In the genomic region with DNA sequence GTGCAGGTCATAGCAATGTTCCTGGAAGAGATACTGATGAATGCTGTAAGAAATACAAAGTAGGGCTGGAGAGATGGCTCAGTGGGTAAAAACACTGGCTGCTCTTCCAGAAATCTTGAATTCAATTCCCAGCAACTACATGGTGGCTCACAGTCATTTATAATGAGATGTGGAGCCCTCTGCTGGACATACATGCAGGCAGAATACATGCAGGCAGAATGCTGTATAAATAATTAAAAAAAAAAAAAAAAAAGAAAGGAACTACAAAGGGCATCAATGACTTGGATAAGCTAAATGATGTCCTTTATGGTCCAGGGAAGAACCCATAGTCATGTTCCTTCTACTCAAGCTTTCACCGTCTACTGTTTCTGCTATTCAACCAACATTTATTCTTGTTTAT, we compare ENCODE assay signal across 13 mouse cellular contexts. TPM values are rescaled to one million over a fixed set of nuclear protein-coding genes. Genes with fewer than 3 reads are reported as not detected.
DNase-seq lines count a peak whose midpoint lies in the region; ATAC-seq and TF ChIP-seq lines count a peak whose summit lies in the region.
"Had no signal": no experiment of that assay in that cellular context is flagged by ENCODE, and none has a peak within 500 bp of the region (broad histone marks: within the 10 kb centered on the region; RNA-seq: fewer than 3 reads in every experiment).

No protein-coding gene starts in this region.

- DNase-seq in kidney, postnatal 0 days (ENCODE audit: low spot score), result no peak
- no peak for DNase-seq in kidney, postnatal 25 days
- DNase-seq in A20 (ENCODE audit: low read depth, low spot score) (peak; percentile 39), CH12.LX (ENCODE audit: extremely low read depth) (peak; percentile 54)
- no peak for DNase-seq in right cerebral cortex, adult 18-20 months
- DNase-seq in heart, postnatal 25 days (ENCODE audit: low spot score), result no peak
- DNase-seq in kidney, adult 9 months, result no peak
- DNase-seq: cerebellum, postnatal 36 days had no signal

- TF ChIP-seq EP300 in CH12.LX (IDR thresholded peaks at IDR 0.05; ENCODE audit: low read length), result no peak

- peaks cover 4% of the 10 kb centered on the region; the same call in 1 of the 2 replicates for H3K36me3 ChIP-seq in kidney, postnatal 0 days (ENCODE audit: insufficient read depth, low read length)
- peaks cover 3 to 29% of the 10 kb centered on the region in 2 experiments for H3K36me3 ChIP-seq in CH12.LX (replicated peaks in 1 of 2; ENCODE audit: control insufficient read depth in 1 of 2, insufficient read depth in 1 of 2, low read length in 1 of 2)

- TF ChIP-seq CTCF in kidney, postnatal 0 days (IDR thresholded peaks at IDR 0.05; ENCODE audit: low read depth), result peak; percentile 40; the same call in 1 of the 2 replicates
- TF ChIP-seq CTCF in CH12.LX (conservative IDR thresholded peaks at IDR 0.05 in 1 of 2, IDR thresholded peaks at IDR 0.05 in 1 of 2; ENCODE audit: low read depth in 2 of 2, low read length in 2 of 2), result peak; percentile 29 to 55; a peak in 3 of 4 replicates

- 97% methylated on average over 1 of the region's 1 CpGs for WGBS in kidney, postnatal 0 days

- H3K27me3 ChIP-seq in kidney, postnatal 0 days (ENCODE audit: insufficient read depth, low read length), result no peaks in the 10 kb centered on the region
- no peaks in the 10 kb centered on the region for H3K27me3 ChIP-seq in CH12.LX (replicated peaks)
- H3K27me3 ChIP-seq: forebrain, embryonic 13.5 days; heart, embryonic 13.5 days; kidney, embryonic 15.5 days had no signal

- H3K79me2 ChIP-seq in CH12.LX (replicated peaks; ENCODE audit: control insufficient read depth, extremely low read depth, insufficient read depth, poor library complexity, severe bottlenecking), result no peaks in the 10 kb centered on the region

- dilution Hi-C loops in CH12.LX (cut with MboI; ENCODE audit: extremely low pct_ligation_motif_present, extremely low pct_unique_long_range_greater_than_20kb, low sequenced_read_pairs), result no loop called here

- no peak; the same call in none of the 2 replicates for TF ChIP-seq RAD21 in CH12.LX (IDR thresholded peaks at IDR 0.05; ENCODE audit: low read depth, low read length)

- H3K4me3 ChIP-seq in kidney, postnatal 0 days (replicated peaks; ENCODE audit: low read depth, low read length), result no peak overlapping the region
- no peak overlapping the region for H3K4me3 ChIP-seq in CH12.LX (replicated peaks in 1 of 3; ENCODE audit: low read depth in 2 of 3, low read length in 2 of 3, poor library complexity in 1 of 3)
- H3K4me3 ChIP-seq: forebrain, embryonic 13.5 days; heart, embryonic 13.5 days; kidney, embryonic 15.5 days; midbrain, embryonic 10.5 days had no signal

- H3K9me3 ChIP-seq in kidney, postnatal 0 days (replicated peaks; ENCODE audit: low read length), result no peaks in the 10 kb centered on the region
- no peaks in the 10 kb centered on the region for H3K9me3 ChIP-seq in CH12.LX (replicated peaks; ENCODE audit: low read length)
- H3K9me3 ChIP-seq: forebrain, embryonic 13.5 days; heart, embryonic 13.5 days; kidney, embryonic 15.5 days; midbrain, embryonic 10.5 days had no signal

- H3K27ac ChIP-seq in kidney, postnatal 0 days, result no peak overlapping the region
- no peak overlapping the region for H3K27ac ChIP-seq in CH12.LX (ENCODE audit: insufficient read depth, low read depth)
- H3K27ac ChIP-seq: forebrain, embryonic 13.5 days; heart, embryonic 13.5 days; kidney, embryonic 15.5 days; midbrain, embryonic 10.5 days had no signal

- no peak overlapping the region for H3K9ac ChIP-seq in kidney, postnatal 0 days (ENCODE audit: low read depth, low read length)
- no peak overlapping the region for H3K9ac ChIP-seq in CH12.LX (ENCODE audit: insufficient read depth, low read depth)
- H3K9ac ChIP-seq: forebrain, embryonic 13.5 days; heart, embryonic 13.5 days; kidney, embryonic 15.5 days had no signal

- TF ChIP-seq POLR2A in CH12.LX (IDR thresholded peaks at IDR 0.05; ENCODE audit: low read depth, low read length), result no peak

- no peak for ATAC-seq in kidney, postnatal 0 days (replicated peaks; ENCODE audit: low FRiP score, low read depth)
- ATAC-seq in common myeloid progenitor, adult 5-6 weeks (replicated peaks; ENCODE audit: low read depth, poor library complexity, severe bottlenecking), result peak; percentile 71; the same call in 1 of the 2 replicates
- ATAC-seq: forebrain, embryonic 13.5 days had no signal

- intact Hi-C loops in heart, postnatal 25 days (cut with DNase I), result no loop called here

- H3K4me2 ChIP-seq in kidney, postnatal 0 days (ENCODE audit: low read length), result no peak overlapping the region
- H3K4me2 ChIP-seq in CH12.LX (ENCODE audit: insufficient read depth, low read depth, poor library complexity, severe bottlenecking), result no peak overlapping the region
- H3K4me2 ChIP-seq: forebrain, embryonic 13.5 days; heart, embryonic 13.5 days; kidney, embryonic 15.5 days had no signal

- no peaks in the 10 kb centered on the region for H3K4me1 ChIP-seq in kidney, postnatal 0 days (replicated peaks; ENCODE audit: insufficient read depth, low read length)
- no peaks in the 10 kb centered on the region for H3K4me1 ChIP-seq in CH12.LX (ENCODE audit: control insufficient read depth in 1 of 2, insufficient read depth in 2 of 2)
- H3K4me1 ChIP-seq: forebrain, embryonic 13.5 days; heart, embryonic 13.5 days; kidney, embryonic 15.5 days; midbrain, embryonic 10.5 days had no signal

- in situ Hi-C loops in CH12.LX (cut with MboI; ENCODE audit: low pct_ligation_motif_present, low pct_unique_long_range_greater_than_20kb, low sequenced_read_pairs), result no loop called here

TF ChIP-seq in CH12.LX, 34 proteins besides CTCF, POLR2A, EP300 and RAD21:
- peak; percentile 79 for TF ChIP-seq ZNF384 (IDR thresholded peaks at IDR 0.05; ENCODE audit: low read depth, low read length)
- peak; percentile 8; the same call in 1 of the 2 replicates for TF ChIP-seq SMC3 (IDR thresholded peaks at IDR 0.05; ENCODE audit: low read depth, low read length)
- TF ChIP-seq MAFK (IDR thresholded peaks at IDR 0.05; ENCODE audit: insufficient replicate concordance, low read length), result no peak

RNA-seq across cellular contexts. Expression of a gene that starts 20.4 kb away (rescaled TPM):
- 17.5 and 18.2 TPM in 2 replicates for polyA plus RNA-seq in kidney, postnatal 0 days (2015; fragmentation: Nextera tagmentation; extraction: Ambion mirVana)
- total RNA-seq in CH12.LX (2012; rRNA removed) (15.2 and 17.0 TPM in 2 replicates), CH12.LX (2014; rRNA removed) (31.6 and 34.4 TPM in 2 replicates)
- 14.4 and 17.0 TPM in 2 replicates for polyA plus RNA-seq in CH12.LX (2012; ENCODE audit: insufficient read length, low read depth)
- total RNA-seq in common myeloid progenitor, adult 5-6 weeks (2017), result 37.0 and 39.6 TPM in 2 replicates
- 1 to 10 TPM; 6.6 to 9.0 TPM for total RNA-seq in heart, postnatal 25 days (2021)

RNA-seq across cellular contexts. Expression of a gene that starts 20.4 kb away (rescaled TPM):
- polyA plus RNA-seq in kidney, postnatal 0 days (2015; fragmentation: Nextera tagmentation; extraction: Ambion mirVana), result 11.7 and 12.1 TPM in 2 replicates
- total RNA-seq in CH12.LX (2012; rRNA removed) (26.0 and 30.5 TPM in 2 replicates), CH12.LX (2014; rRNA removed) (82.5 and 90.9 TPM in 2 replicates)
- 62.5 and 86.0 TPM in 2 replicates for polyA plus RNA-seq in CH12.LX (2012; ENCODE audit: insufficient read length, low read depth)
- total RNA-seq in common myeloid progenitor, adult 5-6 weeks (2017), result 117 and 145 TPM in 2 replicates
- total RNA-seq in heart, postnatal 25 days (2021), result under 1 TPM; 0.75 to 0.94 TPM

Comparison
In these comparisons a context has a peak if more than half of its experiments do, and no peak if none do; other contexts are left out.
1. DNase-seq: peak in A20 (single experiment) and CH12.LX (single experiment); none in kidney, postnatal 0 days (single experiment), kidney, postnatal 25 days (0 of 2), right cerebral cortex, adult 18-20 months (single experiment), heart, postnatal 25 days (single experiment) and kidney, adult 9 months (single experiment).
2. RNA of a gene that starts 20.4 kb away (total RNA-seq): 117 to 145 TPM in common myeloid progenitor, adult 5-6 weeks and 26.0 to 90.9 TPM in CH12.LX; 0.75 to 0.94 TPM in heart, postnatal 25 days; every median in the first group is over 10 times any median in the second.